ENCODE assay signal across 11 mouse cellular contexts in the genomic region with DNA sequence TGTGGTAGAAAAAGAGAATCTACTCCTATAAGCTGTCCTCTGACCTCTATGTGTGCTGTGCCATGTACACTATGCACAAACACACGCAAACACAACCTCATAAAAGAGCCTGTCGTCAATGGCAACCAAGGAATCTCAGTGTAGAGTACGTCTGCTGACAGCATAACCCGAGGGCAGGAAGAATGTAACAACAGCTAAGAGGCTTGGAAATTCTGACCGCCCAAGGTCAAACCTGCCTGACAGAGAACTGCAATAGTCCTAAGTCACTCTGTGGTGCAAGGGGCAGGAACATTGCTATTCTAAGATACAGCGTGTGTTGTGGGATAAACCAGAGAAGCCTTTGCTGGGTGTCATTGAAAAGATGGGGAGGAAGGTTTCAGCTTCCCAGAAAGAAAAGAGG.
A peak's percentile ranks its signal among the peaks of the same experiment; 100 is the strongest.
DNase-seq lines count a peak whose midpoint lies in the region; ATAC-seq lines count a peak whose summit lies in the region.
"Had no signal": no experiment of that assay in that cellular context is flagged by ENCODE, and none has a peak within 500 bp of the region (broad histone marks: within the 10 kb centered on the region; RNA-seq: fewer than 3 reads in every experiment).

No protein-coding gene starts in this region.

- H3K4me2 ChIP-seq in hindbrain, embryonic 13.5 days: no peak overlapping the region
- no peak overlapping the region for H3K4me2 ChIP-seq in hindbrain, embryonic 11.5 days (replicated peaks; ENCODE audit: low read depth, low read length)
- H3K4me2 ChIP-seq in heart, embryonic 13.5 days: 0 out of 2 replicates have a peak overlapping the region, but pooled peaks have one; percentile 29
- H3K4me2 ChIP-seq: neural tube, embryonic 13.5 days had no signal

- peak overlapping the region; percentile 44 for H3K27ac ChIP-seq in hindbrain, embryonic 13.5 days
- no peak overlapping the region for H3K27ac ChIP-seq in hindbrain, embryonic 11.5 days (ENCODE audit: low read depth, low read length)
- H3K27ac ChIP-seq in heart, embryonic 13.5 days (replicated peaks): peak overlapping the region; percentile 91
- H3K27ac ChIP-seq: hindbrain, embryonic 10.5 days; neural tube, embryonic 13.5 days had no signal

- H3K36me3 ChIP-seq in hindbrain, embryonic 13.5 days: peaks cover 15% of the 10 kb centered on the region; the same call in 1 of the 2 replicates
- H3K36me3 ChIP-seq in hindbrain, embryonic 11.5 days (ENCODE audit: control insufficient read depth, insufficient read depth, low read length): no peaks in the 10 kb centered on the region
- H3K36me3 ChIP-seq in heart, embryonic 13.5 days: no peaks in the 10 kb centered on the region; the same call in 1 of the 2 replicates
- H3K36me3 ChIP-seq: G1E; hindbrain, embryonic 10.5 days had no signal

- H3K4me3 ChIP-seq in hindbrain, embryonic 13.5 days: no peak overlapping the region
- H3K4me3 ChIP-seq in hindbrain, embryonic 11.5 days (ENCODE audit: low read depth, low read length): no peak overlapping the region
- H3K4me3 ChIP-seq in heart, embryonic 13.5 days: no peak overlapping the region
- H3K4me3 ChIP-seq: erythroblast, embryonic 14.5 days; hindbrain, embryonic 10.5 days; neural tube, embryonic 13.5 days had no signal

- H3K27me3 ChIP-seq in hindbrain, embryonic 13.5 days: no peaks in the 10 kb centered on the region
- H3K27me3 ChIP-seq in hindbrain, embryonic 11.5 days (ENCODE audit: control insufficient read depth, insufficient read depth, low read length): no peaks in the 10 kb centered on the region
- no peaks in the 10 kb centered on the region for H3K27me3 ChIP-seq in heart, embryonic 13.5 days (replicated peaks)
- H3K27me3 ChIP-seq: neural tube, embryonic 13.5 days had no signal

- no peak for DNase-seq in hindbrain, embryonic 11.5 days (ENCODE audit: low spot score)
- peak; percentile 37 for DNase-seq in adrenal gland, postnatal 10 days
- DNase-seq in kidney, postnatal 14 days: peak; percentile 51
- DNase-seq in cerebellum, postnatal 36 days: no peak

- no peak for ATAC-seq in hindbrain, embryonic 13.5 days (ENCODE audit: low FRiP score)
- ATAC-seq in hindbrain, embryonic 11.5 days (ENCODE audit: low FRiP score): no peak
- no peak for ATAC-seq in heart, embryonic 13.5 days (ENCODE audit: extremely low read depth, insufficient number of reproducible peaks, low FRiP score, low TSS enrichment)
- ATAC-seq in activated CD4-positive, CD25-positive, alpha-beta regulatory T cell, adult 4 months: no peak

- no peaks in the 10 kb centered on the region for H3K9me3 ChIP-seq in hindbrain, embryonic 13.5 days
- H3K9me3 ChIP-seq in hindbrain, embryonic 11.5 days (ENCODE audit: control insufficient read depth, low read length): no peaks in the 10 kb centered on the region
- no peaks in the 10 kb centered on the region for H3K9me3 ChIP-seq in heart, embryonic 13.5 days
- H3K9me3 ChIP-seq: G1E; hindbrain, embryonic 10.5 days; neural tube, embryonic 13.5 days had no signal

- peaks cover 34% of the 10 kb centered on the region for H3K4me1 ChIP-seq in hindbrain, embryonic 13.5 days (replicated peaks)
- no peaks in the 10 kb centered on the region for H3K4me1 ChIP-seq in hindbrain, embryonic 11.5 days (replicated peaks; ENCODE audit: control insufficient read depth, insufficient read depth, low read length)
- H3K4me1 ChIP-seq in heart, embryonic 13.5 days: peaks cover 63% of the 10 kb centered on the region

- WGBS in hindbrain, embryonic 13.5 days: 42% methylated on average over 6 of the region's 6 CpGs
- WGBS in hindbrain, embryonic 11.5 days: 54% methylated on average over 6 of the region's 6 CpGs
- 16% methylated on average over 6 of the region's 6 CpGs for WGBS in heart, embryonic 13.5 days

- H3K9ac ChIP-seq in hindbrain, embryonic 13.5 days: no peak overlapping the region
- no peak overlapping the region for H3K9ac ChIP-seq in hindbrain, embryonic 11.5 days (ENCODE audit: low read depth, low read length)
- H3K9ac ChIP-seq in heart, embryonic 13.5 days: peak overlapping the region; percentile 19; the same call in 1 of the 2 replicates
- H3K9ac ChIP-seq: neural tube, embryonic 13.5 days had no signal

Comparison
In these comparisons a context has a peak if more than half of its experiments do, and no peak if none do; other contexts are left out.
1. DNase-seq: peak in adrenal gland, postnatal 10 days (single experiment) and kidney, postnatal 14 days (single experiment); none in hindbrain, embryonic 11.5 days (single experiment) and cerebellum, postnatal 36 days (0 of 2).